Mouse (Mus musculus) kidney, adult 11 months (tissue): ENCODE measurements around the gene Rbm34.
"Not testable (repeated sequence)": the region's sequence is repeated elsewhere in the genome, so short reads cannot be mapped to it uniquely, and the experiment has no call there.

Experiments used
- DNase-seq: peaks from one replicate; pipeline ENCODE4 v3.0.0; 2022

Rbm34 gene

GRCm38 (mm10) chr8:126970579-126971313 lies at the start of gene Rbm34:
Gene Rbm34, minus strand, starts transcription at chr8:126971071.
- peak; percentile 91 for DNase-seq

- no peak for DNase-seq
Observed at GRCm38 (mm10) chr8:127011668-127012067, 40.8 kb upstream of the Rbm34 start.

- no peak for DNase-seq
Observed at GRCm38 (mm10) chr8:126994506-126994905, 23.6 kb upstream of the Rbm34 start.

- DNase-seq: no peak
Observed at GRCm38 (mm10) chr8:126989363-126990153, 18.7 kb upstream of the Rbm34 start.

GRCm38 (mm10) chr8:126988346-126989006 lies 17.6 kb upstream of the Rbm34 start:
- no peak for DNase-seq

- peak; percentile 79 for DNase-seq
Observed at GRCm38 (mm10) chr8:126986495-126986894, 15.6 kb upstream of the Rbm34 start.

GRCm38 (mm10) chr8:126980046-126980445 lies 9.2 kb upstream of the Rbm34 start:
- no peak for DNase-seq

GRCm38 (mm10) chr8:126979091-126979920 lies 8.4 kb upstream of the Rbm34 start:
- DNase-seq: no peak

- DNase-seq: not testable (repeated sequence)
Observed at GRCm38 (mm10) chr8:126978535-126978934, 7.7 kb upstream of the Rbm34 start.

- no peak for DNase-seq
Observed at GRCm38 (mm10) chr8:126978028-126978427, 7.2 kb upstream of the Rbm34 start.

GRCm38 (mm10) chr8:126976608-126977348 lies 5.9 kb upstream of the Rbm34 start:
- DNase-seq: no peak

- no peak for DNase-seq
Observed at GRCm38 (mm10) chr8:126975706-126976105, 4.8 kb upstream of the Rbm34 start.

- DNase-seq: peak; percentile 69
Observed at GRCm38 (mm10) chr8:126974511-126974910, 3.6 kb upstream of the Rbm34 start.

GRCm38 (mm10) chr8:126973686-126974265 lies 2.9 kb upstream of the Rbm34 start:
- DNase-seq: no peak

- DNase-seq: no peak
Observed at GRCm38 (mm10) chr8:126972649-126973048, 1.8 kb upstream of the Rbm34 start.

GRCm38 (mm10) chr8:126972102-126972501 lies 1.2 kb upstream of the Rbm34 start:
- DNase-seq: no peak

- DNase-seq: no peak
Observed at GRCm38 (mm10) chr8:126971314-126971664, 418 bp upstream of the Rbm34 start.

GRCm38 (mm10) chr8:126969546-126969945 lies 1.3 kb downstream of the Rbm34 start:
- DNase-seq: no peak

GRCm38 (mm10) chr8:126968107-126968506 lies 2.8 kb downstream of the Rbm34 start:
- no peak for DNase-seq

- DNase-seq: peak; percentile 68
Observed at GRCm38 (mm10) chr8:126965246-126965645, 5.6 kb downstream of the Rbm34 start.

- no peak for DNase-seq
Observed at GRCm38 (mm10) chr8:126962871-126963270, 8.0 kb downstream of the Rbm34 start.

GRCm38 (mm10) chr8:126961516-126961915 lies 9.4 kb downstream of the Rbm34 start:
- no peak for DNase-seq
